Mouse (Mus musculus) layer of hippocampus, postnatal 25 days (tissue): ENCODE results near the gene Dhrs2. TPM values are rescaled to one million over a fixed set of nuclear protein-coding genes. Genes with fewer than 3 reads are reported as not detected.
A peak's percentile ranks its signal among the peaks of the same experiment; 100 is the strongest.

Source experiments
- DNase-seq, 2 experiments: peaks; one replicate each; pipeline ENCODE4 v3.0.0; 2022; ENCODE audit warnings: mixed read lengths in 2 of 2, low spot score in 1 of 2; ENCODE audit errors: extremely low spot score in 1 of 2
- total RNA-seq, 2 experiments: library from RNA; stranded (reverse); gene quantifications; 2 replicates each; pipeline ENCODE4 v1.2.3; 2021

Gene Dhrs2
- total RNA-seq, 2 experiments from 2014 or later = not detected

DNA sequence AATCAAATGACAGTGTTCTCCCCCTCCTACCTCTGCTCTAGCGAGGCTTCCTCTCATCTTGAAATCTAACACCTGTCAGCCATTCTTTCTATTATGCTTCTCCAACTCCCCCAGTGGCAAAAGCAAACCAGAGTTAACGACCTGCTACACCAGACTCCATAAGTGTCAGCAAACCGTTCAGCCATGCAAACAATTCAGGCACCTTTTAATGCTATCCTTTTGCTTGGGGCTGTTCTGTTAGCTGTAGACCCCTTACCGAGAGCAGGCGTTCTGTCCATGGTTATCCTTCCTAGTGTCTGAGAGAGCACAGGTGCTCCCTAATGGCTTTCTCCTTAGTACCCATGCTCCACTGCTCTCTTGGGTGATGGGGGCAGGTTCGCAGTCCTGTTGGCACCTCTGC lies 25.4 kb downstream of the Dhrs2 start:
- DNase-seq = no peak

DNA sequence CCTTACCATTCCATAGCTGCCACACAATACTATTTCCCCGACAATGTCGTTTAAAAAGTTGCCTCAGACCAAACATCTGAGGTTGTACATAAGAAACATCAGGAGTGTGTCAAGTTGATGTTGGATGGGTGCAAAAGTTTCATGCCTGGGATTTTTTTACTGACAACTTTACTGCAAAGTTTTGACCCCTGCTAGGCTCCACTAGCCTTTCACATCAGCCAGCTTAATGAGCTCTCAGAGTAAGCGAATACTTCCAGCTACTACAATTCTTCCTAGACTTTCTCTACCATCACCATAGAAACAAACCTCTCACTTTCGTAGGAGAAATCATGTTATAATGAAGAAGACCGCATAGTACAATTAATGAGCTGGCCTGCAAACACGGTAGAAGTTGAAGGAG lies 26.5 kb downstream of the Dhrs2 start:
- DNase-seq = no peak

GRCm38 (mm10) chr14:55253580-55253979 lies 31.8 kb downstream of the Dhrs2 start:
- no peak for DNase-seq

- DNase-seq = no peak
These were observed 33.6 kb downstream of the Dhrs2 start for GRCm38 (mm10) chr14:55255443-55255842.

DNA sequence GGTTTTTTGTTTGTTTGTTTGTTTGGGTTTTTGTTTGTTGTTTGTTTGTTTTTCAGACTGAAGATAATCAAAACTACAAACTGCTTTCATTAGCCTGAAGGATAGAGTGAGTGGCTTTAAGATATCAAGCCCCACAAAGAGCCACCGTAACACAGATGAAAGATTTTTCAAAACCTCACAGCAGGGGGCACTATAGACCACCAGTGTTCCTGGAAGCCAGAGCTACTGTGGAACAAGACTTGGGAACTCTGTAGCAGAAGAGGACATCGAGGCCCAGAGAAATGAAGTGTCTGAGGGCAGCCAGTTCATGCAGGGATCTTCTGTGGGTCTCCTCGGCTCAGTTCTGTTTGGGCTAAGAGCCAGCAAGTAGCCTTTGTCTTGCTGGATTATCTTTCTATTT lies 49.4 kb downstream of the Dhrs2 start:
- peak; percentile 57 to 75 for DNase-seq

- no peak for DNase-seq
These were observed 51.2 kb downstream of the Dhrs2 start for GRCm38 (mm10) chr14:55273023-55273422.

DNA sequence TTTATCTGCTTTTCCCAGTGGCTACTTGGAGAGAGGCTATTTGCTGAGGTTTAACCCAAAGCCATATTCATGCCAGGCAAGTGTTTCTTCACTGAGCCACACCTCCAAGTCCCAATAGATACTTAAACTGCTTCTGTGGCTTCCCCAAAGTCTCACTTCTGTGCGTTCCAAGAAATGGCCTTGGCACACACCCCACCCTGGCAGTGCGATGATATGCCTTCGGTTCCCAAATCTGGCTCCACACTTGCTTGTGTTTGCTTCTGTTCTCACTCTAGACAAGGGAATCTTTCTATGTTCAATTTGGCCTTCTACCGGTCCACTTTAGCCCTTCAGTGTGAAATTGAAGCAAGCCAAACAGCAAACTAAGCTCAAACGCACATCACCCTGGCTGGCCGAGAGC lies 53.0 kb downstream of the Dhrs2 start:
- DNase-seq = no peak

DNA sequence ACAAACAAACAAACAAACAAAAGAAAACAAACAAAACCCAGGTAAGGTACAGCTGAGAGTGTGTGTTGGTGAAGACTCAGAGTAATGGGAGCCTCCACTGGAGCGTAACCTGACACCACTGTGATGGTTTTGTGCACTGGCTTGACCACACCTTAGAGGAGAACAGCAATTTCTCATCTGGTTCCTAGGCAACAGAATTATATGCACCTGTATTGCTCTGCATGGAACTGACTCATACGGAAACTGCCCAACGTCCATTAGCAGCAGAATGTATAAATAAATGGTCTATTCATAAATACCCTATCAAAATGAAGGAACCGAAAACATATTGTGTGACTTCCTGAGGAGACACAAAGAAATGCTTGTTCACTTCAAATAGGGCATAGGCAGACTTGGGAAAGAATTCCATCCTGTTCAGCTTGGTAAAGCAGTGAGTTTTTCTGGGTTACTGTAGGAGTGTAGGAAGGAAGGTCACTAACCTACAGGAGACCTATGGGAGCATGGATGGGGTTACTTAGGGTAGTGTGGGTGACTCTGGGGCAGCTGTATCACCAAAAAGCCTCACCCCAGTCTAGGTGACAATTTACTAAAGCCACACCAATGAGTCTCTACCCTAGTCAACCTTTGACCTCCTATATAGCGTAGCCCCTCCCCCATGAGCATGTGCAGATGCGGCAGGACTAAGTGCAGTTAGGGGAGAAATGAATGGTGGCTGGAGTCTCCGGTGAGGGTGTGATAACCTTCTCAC lies 57.7 kb downstream of the Dhrs2 start:
- DNase-seq = no peak

Other genes starting within 250 kb of the Dhrs2 start
- gene Gm17428, start 245.1 kb upstream of the Dhrs2 start, total RNA-seq = not detected
- 10 to 100 TPM in 1 of 2 experiments, 1 to 10 TPM in 1; 7.8 to 10.3 TPM for gene Myh7, start 227.4 kb upstream of the Dhrs2 start, total RNA-seq
- gene Ngdn, start 206.6 kb upstream of the Dhrs2 start, total RNA-seq = 10 to 100 TPM; 31.4 to 31.8 TPM
- gene Zfhx2, start 129.7 kb upstream of the Dhrs2 start, total RNA-seq = 10 to 100 TPM; 37.8 to 63.0 TPM
- 10 to 100 TPM; 21.9 to 22.9 TPM for gene Thtpa, start 127.2 kb upstream of the Dhrs2 start, total RNA-seq
- 10 to 100 TPM; 15.7 to 19.4 TPM for gene Ap1g2, start 115.4 kb upstream of the Dhrs2 start, total RNA-seq
- gene Jph4, start 105.1 kb upstream of the Dhrs2 start, total RNA-seq = 100 to 1,000 TPM; 422 to 463 TPM